ENCODE assay signal across 16 mouse cellular contexts in the genomic region with DNA sequence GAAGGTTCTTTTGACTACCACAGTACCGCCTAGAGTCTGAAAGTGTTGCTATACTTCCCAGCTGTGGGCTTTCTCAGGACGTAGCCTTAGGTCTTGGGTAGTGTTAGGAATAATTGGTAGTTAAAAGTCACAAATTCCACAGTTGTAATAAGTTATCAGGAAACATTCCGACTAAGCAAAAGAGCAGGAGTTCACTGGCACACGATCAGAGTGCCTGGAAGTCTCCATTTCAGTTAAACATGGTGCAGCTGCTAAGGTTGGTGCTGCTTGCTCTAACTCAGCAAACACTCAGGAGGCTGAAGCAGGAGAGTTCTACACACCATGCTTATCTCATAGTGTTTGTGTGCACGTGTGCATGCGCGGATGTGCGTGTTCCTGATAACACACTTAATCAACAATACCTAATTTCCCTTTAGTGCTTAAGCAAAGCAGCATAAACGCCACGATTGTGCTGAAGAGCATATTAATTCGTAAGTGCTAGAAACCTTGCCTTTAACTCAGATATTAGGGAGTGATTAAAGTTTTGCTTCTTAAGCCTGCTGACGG.
DNase-seq lines count a peak whose midpoint lies in the region; ATAC-seq and TF ChIP-seq lines count a peak whose summit lies in the region.
"Had no signal": no experiment of that assay in that cellular context is flagged by ENCODE, and none has a peak within 500 bp of the region (broad histone marks: within the 10 kb centered on the region; RNA-seq: fewer than 3 reads in every experiment).

No protein-coding gene starts in this region.

- H3K27me3 ChIP-seq in liver, embryonic 14.5 days (ENCODE audit: control insufficient read depth, insufficient read depth, low read length), result no peaks in the 10 kb centered on the region
- no peaks in the 10 kb centered on the region for H3K27me3 ChIP-seq in intestine, embryonic 16.5 days (replicated peaks; ENCODE audit: control insufficient read depth, insufficient read depth, low read length)
- H3K27me3 ChIP-seq in stomach, postnatal 0 days (ENCODE audit: control insufficient read depth, insufficient read depth, low read length), result no peaks in the 10 kb centered on the region
- H3K27me3 ChIP-seq: CH12.LX; forebrain, embryonic 15.5 days had no signal

- TF ChIP-seq CTCF in liver, embryonic 14.5 days (IDR thresholded peaks at IDR 0.05; ENCODE audit: low read depth), result no peak
- no peak for TF ChIP-seq CTCF in stomach, postnatal 0 days (IDR thresholded peaks at IDR 0.05; ENCODE audit: low read depth)

- no peak overlapping the region for H3K27ac ChIP-seq in liver, embryonic 14.5 days
- H3K27ac ChIP-seq in intestine, embryonic 16.5 days (ENCODE audit: low read length), result peak overlapping the region; percentile 57; the same call in 1 of the 2 replicates
- H3K27ac ChIP-seq in stomach, postnatal 0 days (replicated peaks), result peak overlapping the region; percentile 78
- H3K27ac ChIP-seq: forebrain, embryonic 15.5 days; hindbrain, embryonic 10.5 days had no signal

- DNase-seq in kidney, adult 9 months, result peak; percentile 51
- no peak for DNase-seq in kidney, adult 11 months
- DNase-seq in liver, embryonic 14.5 days (ENCODE audit: low read depth in 3 of 3, low spot score in 3 of 3), result no peak
- no peak for DNase-seq in liver
- no peak for DNase-seq in stomach, postnatal 0 days (ENCODE audit: low spot score)
- DNase-seq: adrenal gland, adult 2 months; cerebellum, adult 9-10 months; gastrocnemius, postnatal 36 days; thymus, adult 18-20 months had no signal

- H3K4me2 ChIP-seq in liver, embryonic 14.5 days (ENCODE audit: low read depth), result no peak overlapping the region
- no peak overlapping the region for H3K4me2 ChIP-seq in intestine, embryonic 16.5 days (ENCODE audit: low read depth, low read length)
- no peak overlapping the region for H3K4me2 ChIP-seq in stomach, postnatal 0 days (replicated peaks; ENCODE audit: low read depth)
- H3K4me2 ChIP-seq: forebrain, embryonic 15.5 days; midbrain, embryonic 11.5 days had no signal

- no peak for ATAC-seq in liver, embryonic 14.5 days (ENCODE audit: insufficient read depth)
- no peak for ATAC-seq in intestine, embryonic 16.5 days
- no peak for ATAC-seq in stomach, postnatal 0 days (ENCODE audit: low FRiP score, low TSS enrichment)
- ATAC-seq in erythroblast, adult 5-6 weeks (replicated peaks; ENCODE audit: low FRiP score, poor library complexity, severe bottlenecking), result no peak
- ATAC-seq: forebrain, embryonic 15.5 days had no signal

- 0 out of 2 replicates have a peak, but pooled peaks have one; percentile 11 for TF ChIP-seq EP300 in liver, embryonic 14.5 days (IDR thresholded peaks at IDR 0.05; ENCODE audit: low read depth)
- TF ChIP-seq EP300 in stomach, postnatal 0 days (optimal IDR thresholded peaks at IDR 0.05), result no peak

- WGBS in liver, embryonic 14.5 days (ENCODE audit: insufficient replicate concordance), result 77% methylated on average over 12 of the region's 12 CpGs
- 77% methylated on average over 12 of the region's 12 CpGs for WGBS in intestine, embryonic 16.5 days
- 70% methylated on average over 12 of the region's 12 CpGs for WGBS in stomach, postnatal 0 days

- peaks cover 0 to 5% of the 10 kb centered on the region in 2 experiments; a peak in 1 of 4 replicates for H3K4me1 ChIP-seq in liver, embryonic 14.5 days (replicated peaks; ENCODE audit: control insufficient read depth in 2 of 2, insufficient read depth in 2 of 2, low read length in 1 of 2)
- H3K4me1 ChIP-seq in intestine, embryonic 16.5 days (ENCODE audit: control insufficient read depth, insufficient read depth, low read length), result peaks cover 13% of the 10 kb centered on the region
- 0 out of 2 replicates have a peak, but pooled peaks cover 5% of the 10 kb centered on the region for H3K4me1 ChIP-seq in stomach, postnatal 0 days (replicated peaks; ENCODE audit: control insufficient read depth, insufficient read depth)
- H3K4me1 ChIP-seq: forebrain, embryonic 15.5 days had no signal

- H3K4me3 ChIP-seq in liver, embryonic 14.5 days (ENCODE audit: insufficient read depth in 1 of 2, low read depth in 2 of 2, low read length in 2 of 2), result no peak overlapping the region
- H3K4me3 ChIP-seq in intestine, embryonic 16.5 days (ENCODE audit: low read length), result no peak overlapping the region
- no peak overlapping the region for H3K4me3 ChIP-seq in stomach, postnatal 0 days (ENCODE audit: low read depth, low read length)
- H3K4me3 ChIP-seq: erythroblast, embryonic 14.5 days; forebrain, embryonic 15.5 days; hindbrain, embryonic 10.5 days had no signal

- peaks cover 63% of the 10 kb centered on the region for H3K36me3 ChIP-seq in liver, embryonic 14.5 days (replicated peaks; ENCODE audit: control insufficient read depth, insufficient read depth, low read depth)
- no peaks in the 10 kb centered on the region for H3K36me3 ChIP-seq in intestine, embryonic 16.5 days (ENCODE audit: control insufficient read depth, insufficient read depth, low read length)
- 0 out of 2 replicates have a peak, but pooled peaks cover 2% of the 10 kb centered on the region for H3K36me3 ChIP-seq in stomach, postnatal 0 days (ENCODE audit: control insufficient read depth, insufficient read depth, low read length)
- H3K36me3 ChIP-seq: forebrain, embryonic 15.5 days; hindbrain, embryonic 10.5 days had no signal

- no peaks in the 10 kb centered on the region for H3K9me3 ChIP-seq in liver, embryonic 14.5 days (ENCODE audit: control insufficient read depth, low read length)
- no peaks in the 10 kb centered on the region for H3K9me3 ChIP-seq in intestine, embryonic 16.5 days (ENCODE audit: control insufficient read depth, low read length)
- no peaks in the 10 kb centered on the region for H3K9me3 ChIP-seq in stomach, postnatal 0 days (ENCODE audit: control insufficient read depth, low read length)
- H3K9me3 ChIP-seq: forebrain, embryonic 15.5 days; hindbrain, embryonic 10.5 days had no signal

- no peak overlapping the region for H3K9ac ChIP-seq in liver, embryonic 14.5 days (replicated peaks)
- no peak overlapping the region for H3K9ac ChIP-seq in intestine, embryonic 16.5 days (ENCODE audit: low read depth, low read length)
- H3K9ac ChIP-seq in stomach, postnatal 0 days (ENCODE audit: low read length), result no peak overlapping the region
- H3K9ac ChIP-seq: forebrain, embryonic 15.5 days had no signal
